Mouse (Mus musculus) liver, embryonic 14.5 days (tissue): ENCODE measurements around the gene Gng8. TPM values are rescaled to one million over a fixed set of nuclear protein-coding genes. Genes with fewer than 3 reads are reported as not detected.
A peak's percentile ranks its signal among the peaks of the same experiment; 100 is the strongest.

Source experiments
- ATAC-seq: fragments of 200-750 bp; cut with Nextera tagmentation; 2 replicates; pipeline ENCODE4 v1.8.0; 2017; ENCODE audit warnings: moderate number of reproducible peaks, mild to moderate bottlenecking, moderate library complexity; ENCODE audit not compliant: insufficient read depth
- DNase-seq, 3 experiments: peaks; one replicate each; pipeline ENCODE4 v3.0.0-alpha.2; 2012 to 2013; ENCODE audit warnings: low read depth in 3 of 3, low spot score in 3 of 3
- H3K27ac ChIP-seq: fragments of 300-500 bp; sonication (generic); 2 replicates; pipeline ENCODE4 v1.5.1; 2014; ENCODE audit warnings: moderate library complexity, mild to moderate bottlenecking, control low read depth, inconsistent platforms
- H3K27me3 ChIP-seq: fragments of 300-500 bp; sonication (generic); 2 replicates; pipeline ENCODE4 v1.6.1; 2014; ENCODE audit warnings: mild to moderate bottlenecking, low read length, moderate library complexity; ENCODE audit not compliant: control insufficient read depth, insufficient read depth
- H3K36me3 ChIP-seq: fragments of 300-500 bp; sonication (generic); replicated peaks from 2 replicates; pipeline ENCODE4 v1.6.1; 2014; ENCODE audit warnings: low read depth; ENCODE audit not compliant: control insufficient read depth, insufficient read depth
- H3K4me1 ChIP-seq, 2 experiments: fragments of 200-500 bp in 1 of 2; fragments of 300-500 bp in 1 of 2; sonication (generic) in 1 of 2; replicated peaks; 2 replicates each; pipeline ENCODE4 v1.6.1; 2012 to 2014; ENCODE audit warnings: antibody characterized with exemption in 1 of 2, inconsistent platforms in 1 of 2, low read length in 1 of 2; ENCODE audit not compliant: control insufficient read depth in 2 of 2, insufficient read depth in 2 of 2
- H3K4me2 ChIP-seq: fragments of 300-500 bp; sonication (generic); 2 replicates; pipeline ENCODE4 v1.6.1; 2014; ENCODE audit warnings: low read depth, mild to moderate bottlenecking, control low read depth, moderate library complexity
- H3K4me3 ChIP-seq, 2 experiments: fragments of 200-500 bp in 1 of 2; fragments of 300-500 bp in 1 of 2; sonication (generic) in 1 of 2; 2 replicates each; pipeline ENCODE4 v1.5.1; 2012 to 2014; ENCODE audit warnings: low read depth in 2 of 2, low read length in 2 of 2, mild to moderate bottlenecking in 2 of 2, control low read depth in 1 of 2, inconsistent platforms in 1 of 2, moderate library complexity in 1 of 2; ENCODE audit not compliant: insufficient read depth in 1 of 2
- H3K9ac ChIP-seq: fragments of 300-500 bp; sonication (generic); replicated peaks from 2 replicates; pipeline ENCODE4 v1.6.1; 2014; ENCODE audit warnings: mild to moderate bottlenecking, control low read depth, moderate library complexity
- H3K9me3 ChIP-seq: fragments of 300-500 bp; sonication (generic); 2 replicates; pipeline ENCODE4 v1.6.1; 2016; ENCODE audit warnings: low read length, mixed read lengths; ENCODE audit not compliant: control insufficient read depth
- CTCF ChIP-seq: IDR thresholded peaks from 2 replicates; pipeline ENCODE4 v1.5.1; 2016; ENCODE audit warnings: antibody characterized with exemption, low read depth, control low read depth
- EP300 ChIP-seq: IDR thresholded peaks from 2 replicates; pipeline ENCODE4 v1.6.1; 2016; ENCODE audit warnings: antibody characterized with exemption, low read depth
- WGBS: fragments of 180-500 bp; shearing (Covaris S2); extraction: QIAGEN DNeasy Blood & Tissue Kit; methylation state at CpG from one replicate; pipeline ENCODE4 v1.1.7; 2014; ENCODE audit not compliant: insufficient replicate concordance; 5-methylcytosine and 5-hydroxymethylcytosine counted together
- polyA plus RNA-seq, 2 experiments: library from polyadenylated mRNA; depleted of rRNA in 1 of 2; stranded (reverse) in 1 of 2; unstranded in 1 of 2; fragments of >200 nt; fragmentation: Nextera tagmentation in 1 of 2; extraction: Ambion mirVana in 1 of 2; gene quantifications; 2 replicates each; pipeline versions ENCODE4 v1.2.1 to v1.2.3; 2012 to 2014

Gene Gng8
- polyA plus RNA-seq, 2 experiments, result 0.47 TPM; not detected in 1

- Histone ChIP-seq H3K4me2 (no peak overlapping the region), H3K27ac (no peak overlapping the region), H3K27me3 (no peaks in the 10 kb centered on the region), H3K4me3 (no peak overlapping the region), H3K9ac (no peak overlapping the region), H3K36me3 (no peaks in the 10 kb centered on the region), H3K4me1 (no peaks in the 10 kb centered on the region), H3K9me3 (no peaks in the 10 kb centered on the region)
- DNase-seq, result no peak
- WGBS, result 70% methylated on average over 4 of the region's 4 CpGs
- ATAC-seq, result no peak
- no peak for TF ChIP-seq CTCF
- TF ChIP-seq EP300, result no peak
These were observed 40.0 kb upstream of the Gng8 start for GRCm38 (mm10) chr7:16851636-16852035.

GRCm38 (mm10) chr7:16853302-16853831 is 38.2 kb upstream of the Gng8 start:
- TF ChIP-seq EP300, result no peak
- TF ChIP-seq CTCF, result no peak

GRCm38 (mm10) chr7:16858336-16858735 is 33.2 kb upstream of the Gng8 start:
- Histone ChIP-seq H3K27me3 (no peaks in the 10 kb centered on the region), H3K4me2 (no peak overlapping the region), H3K9ac (no peak overlapping the region), H3K9me3 (no peaks in the 10 kb centered on the region), H3K36me3 (no peaks in the 10 kb centered on the region), H3K4me3 (no peak overlapping the region), H3K4me1 (no peaks in the 10 kb centered on the region), H3K27ac (no peak overlapping the region)
- no peak for TF ChIP-seq EP300
- TF ChIP-seq CTCF, result peak; percentile 92
- no peak for ATAC-seq
- no peak for DNase-seq
- whole genome bisulfite sequencing, result 36% methylated on average over 17 of the region's 17 CpGs

More at GRCm38 (mm10) chr7:16853302-16853831, 38.2 kb upstream of the Gng8 start:
- Histone ChIP-seq H3K36me3 (no peaks in the 10 kb centered on the region), H3K27me3 (no peaks in the 10 kb centered on the region), H3K4me3 (no peak overlapping the region), H3K4me2 (no peak overlapping the region), H3K9me3 (no peaks in the 10 kb centered on the region), H3K27ac (no peak overlapping the region), H3K4me1 (no peaks in the 10 kb centered on the region), H3K9ac (no peak overlapping the region)
- ATAC-seq, result no peak
- WGBS, result 76% methylated on average over 14 of the region's 14 CpGs
- DNase-seq, result no peak

GRCm38 (mm10) chr7:16859902-16860651 is 31.5 kb upstream of the Gng8 start:
- Histone ChIP-seq H3K4me1 (no peaks in the 10 kb centered on the region), H3K27ac (no peak overlapping the region), H3K4me2 (no peak overlapping the region), H3K36me3 (no peaks in the 10 kb centered on the region), H3K9ac (no peak overlapping the region), H3K9me3 (no peaks in the 10 kb centered on the region), H3K27me3 (no peaks in the 10 kb centered on the region), H3K4me3 (no peak overlapping the region)
- TF ChIP-seq CTCF (peak; percentile 76), EP300 (no peak)
- 28% methylated on average over 5 of the region's 5 CpGs for WGBS
- no peak for ATAC-seq
- peak in 2 of 3 experiments; percentile 40 to 41 for DNase-seq

- Histone ChIP-seq H3K36me3 (no peaks in the 10 kb centered on the region), H3K4me3 (no peak overlapping the region), H3K27me3 (no peaks in the 10 kb centered on the region), H3K4me2 (no peak overlapping the region), H3K4me1 (peaks cover 0 to 3% of the 10 kb centered on the region in 2 experiments; a peak in 1 of 4 replicates), H3K27ac (no peak overlapping the region), H3K9ac (no peak overlapping the region), H3K9me3 (no peaks in the 10 kb centered on the region)
- ATAC-seq (peak; percentile 40; the same call in 1 of the 2 replicates), DNase-seq (no peak)
- 58% methylated on average over 3 of the region's 3 CpGs for WGBS
- TF ChIP-seq EP300, result no peak
- TF ChIP-seq CTCF, result no peak
These were observed 24.1 kb upstream of the Gng8 start for GRCm38 (mm10) chr7:16867488-16867887.
